Mouse (Mus musculus): ENCODE results near the gene Abl2. TPM values are rescaled to one million over a fixed set of nuclear protein-coding genes. Genes with fewer than 3 reads are reported as not detected.

Abl2 gene
- polyA plus RNA-seq, 1 experiment from 2014 or later: 6.0 TPM

DNA sequence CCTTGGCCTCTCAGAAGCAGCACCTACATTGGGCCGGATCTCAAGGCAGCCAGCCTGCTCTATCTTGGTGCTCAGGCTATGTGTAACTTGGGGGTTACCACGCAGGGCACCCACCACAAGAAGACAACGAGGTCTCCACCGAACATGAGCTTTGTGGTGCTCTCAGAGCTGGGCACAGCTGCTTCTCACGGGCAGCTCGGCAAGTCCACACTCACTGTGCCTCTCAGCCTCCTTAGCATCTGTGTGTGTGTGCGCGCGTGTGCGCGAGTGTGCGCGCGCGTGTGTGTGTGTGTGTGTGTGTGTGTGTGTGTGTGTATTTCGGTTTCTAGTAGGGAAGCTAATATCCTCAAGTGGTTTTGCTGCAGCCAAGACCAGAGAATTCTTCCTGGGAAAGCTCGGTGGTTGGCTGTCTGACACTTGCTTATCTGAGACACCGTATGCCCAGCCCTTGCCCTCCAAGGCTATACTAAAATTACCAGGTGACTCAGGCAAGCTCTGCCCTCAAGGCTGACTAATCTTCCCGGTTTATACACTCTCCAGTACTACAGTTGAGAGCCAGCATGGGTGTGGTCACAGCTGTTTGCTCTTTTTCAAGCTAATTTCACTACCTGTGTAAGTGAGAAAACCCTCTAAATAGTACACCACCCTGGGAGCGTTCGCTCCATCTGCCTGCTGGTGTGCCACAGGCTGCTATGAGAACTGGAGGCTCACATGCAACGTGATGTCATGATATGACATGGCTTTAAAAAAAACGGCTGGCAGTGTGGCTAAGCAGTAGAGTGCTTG is 108.7 kb downstream of the Abl2 start:
- Histone ChIP-seq H3K4me2 (ENCODE audit: low read depth) (no peak overlapping the region), H3K36me3 (ENCODE audit: control insufficient read depth, insufficient read depth, low read length) (no peaks in the 10 kb centered on the region), H3K4me3 (ENCODE audit: low read depth, low read length) (no peak overlapping the region), H3K27me3 (ENCODE audit: control insufficient read depth, insufficient read depth, low read length) (no peaks in the 10 kb centered on the region), H3K4me1 (ENCODE audit: control insufficient read depth, insufficient read depth, low read length) (no peaks in the 10 kb centered on the region), H3K9me3 (ENCODE audit: control insufficient read depth, low read length) (no peaks in the 10 kb centered on the region), H3K9ac (ENCODE audit: low read length) (no peak overlapping the region), H3K27ac (ENCODE audit: low read depth, low read length) (no peak overlapping the region)
- ATAC-seq (ENCODE audit: insufficient read depth, low FRiP score, low TSS enrichment) (no peak), DNase-seq (ENCODE audit: low spot score) (no peak)
- 90% methylated on average over 22 of the region's 23 CpGs for WGBS

DNA sequence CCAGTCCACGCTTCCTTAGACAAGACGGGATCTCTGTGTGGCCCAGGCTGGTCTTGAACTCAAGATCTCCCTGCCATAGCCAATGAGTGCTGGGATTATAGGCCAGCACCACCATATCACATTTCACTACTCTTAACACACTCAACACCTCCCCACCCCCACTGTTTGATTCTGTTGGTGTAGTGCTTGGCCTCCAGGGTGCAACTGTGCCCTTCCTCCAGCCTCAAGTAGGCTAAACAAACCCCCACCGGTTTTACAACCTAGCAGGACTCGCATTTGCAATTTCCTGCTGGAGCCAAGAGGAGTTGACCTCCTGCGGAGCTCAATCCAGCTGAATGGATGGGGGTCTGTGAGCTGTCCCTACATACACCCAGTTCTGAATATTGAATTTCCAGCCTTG is 110.0 kb downstream of the Abl2 start:
- no peak overlapping the region for H3K4me3 ChIP-seq (ENCODE audit: low read depth, low read length)
- ATAC-seq (ENCODE audit: insufficient read depth, low FRiP score, low TSS enrichment): no peak
- peaks cover 3% of the 10 kb centered on the region; the same call in 1 of the 2 replicates for H3K4me1 ChIP-seq (ENCODE audit: control insufficient read depth, insufficient read depth, low read length)
- no peaks in the 10 kb centered on the region for H3K36me3 ChIP-seq (ENCODE audit: control insufficient read depth, insufficient read depth, low read length)
- 22% methylated on average over 5 of the region's 5 CpGs for WGBS
- H3K27ac ChIP-seq (ENCODE audit: low read depth, low read length): no peak overlapping the region
- H3K9ac ChIP-seq (ENCODE audit: low read length): no peak overlapping the region
- no peak for DNase-seq (ENCODE audit: low spot score)
- H3K9me3 ChIP-seq (ENCODE audit: control insufficient read depth, low read length): no peaks in the 10 kb centered on the region
- no peaks in the 10 kb centered on the region for H3K27me3 ChIP-seq (ENCODE audit: control insufficient read depth, insufficient read depth, low read length)
- no peak overlapping the region for H3K4me2 ChIP-seq (ENCODE audit: low read depth)

DNA sequence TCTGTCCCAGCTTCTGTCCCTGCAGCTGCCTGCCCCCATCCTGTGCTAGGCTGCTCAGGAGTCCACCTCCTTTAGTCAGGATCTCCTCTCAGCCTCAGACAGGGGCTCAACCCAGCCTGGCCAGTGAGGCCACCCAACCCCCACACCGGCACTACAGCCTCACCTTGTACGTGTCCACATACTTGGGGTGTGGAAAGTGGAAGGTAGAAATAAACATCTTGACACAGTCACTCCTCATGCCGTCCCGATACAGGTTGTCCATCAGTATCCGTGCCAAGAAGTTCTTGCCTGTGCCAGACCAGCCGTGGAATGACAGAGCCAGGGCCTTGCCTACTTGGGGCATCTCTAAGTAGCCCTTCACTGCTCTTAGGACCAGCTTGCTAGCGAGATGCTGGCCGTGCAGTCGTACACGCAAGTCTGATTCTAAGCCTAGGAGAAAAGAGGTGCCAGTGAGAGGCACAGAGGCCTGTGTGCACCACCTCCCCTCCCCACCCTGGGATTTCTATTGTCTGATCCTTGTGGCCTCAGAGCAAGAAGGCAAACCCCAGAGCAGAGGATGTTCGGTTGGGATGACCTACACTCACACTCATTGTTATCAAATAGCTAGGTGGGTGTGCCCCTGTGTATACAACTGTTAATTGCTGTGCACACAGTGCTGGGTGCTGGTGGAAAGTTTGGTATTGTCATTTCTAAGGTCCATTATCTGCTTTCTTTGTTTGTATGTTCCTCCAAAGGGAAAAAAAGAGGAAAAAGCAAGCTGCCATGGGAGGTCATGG is 110.8 kb downstream of the Abl2 start:
- Histone ChIP-seq H3K9me3 (ENCODE audit: control insufficient read depth, low read length) (no peaks in the 10 kb centered on the region), H3K4me1 (ENCODE audit: control insufficient read depth, insufficient read depth, low read length) (peaks cover 3% of the 10 kb centered on the region; the same call in 1 of the 2 replicates), H3K9ac (ENCODE audit: low read length) (no peak overlapping the region), H3K4me3 (ENCODE audit: low read depth, low read length) (no peak overlapping the region), H3K27me3 (ENCODE audit: control insufficient read depth, insufficient read depth, low read length) (no peaks in the 10 kb centered on the region), H3K4me2 (ENCODE audit: low read depth) (no peak overlapping the region), H3K36me3 (ENCODE audit: control insufficient read depth, insufficient read depth, low read length) (no peaks in the 10 kb centered on the region), H3K27ac (ENCODE audit: low read depth, low read length) (no peak overlapping the region)
- 37% methylated on average over 11 of the region's 11 CpGs for WGBS
- DNase-seq (ENCODE audit: low spot score): no peak
- no peak for ATAC-seq (ENCODE audit: insufficient read depth, low FRiP score, low TSS enrichment)

DNA sequence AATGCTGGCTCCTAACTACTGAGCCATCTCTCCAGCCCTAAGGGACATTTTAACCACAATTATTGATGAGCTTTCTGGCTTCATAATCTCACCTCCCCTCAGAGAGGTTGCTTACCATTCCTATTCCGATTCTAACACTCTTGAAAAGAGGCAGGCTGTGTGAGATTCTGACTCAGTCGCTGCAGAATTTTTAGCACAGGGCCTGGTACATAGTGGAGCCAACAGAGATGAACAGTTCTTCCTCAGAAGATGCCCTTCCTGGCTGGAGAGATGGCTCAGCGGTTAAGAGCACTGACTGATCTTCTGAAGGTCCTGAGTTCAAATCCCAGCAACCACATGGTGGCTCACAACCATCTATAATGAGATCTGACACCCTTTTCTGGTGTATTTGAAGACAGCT is 113.3 kb downstream of the Abl2 start:
- DNase-seq (ENCODE audit: low spot score) (no peak), ATAC-seq (ENCODE audit: insufficient read depth, low FRiP score, low TSS enrichment) (no peak)
- H3K9me3 ChIP-seq (ENCODE audit: control insufficient read depth, low read length): no peaks in the 10 kb centered on the region
- H3K4me1 ChIP-seq (ENCODE audit: control insufficient read depth, insufficient read depth, low read length): peaks cover 3% of the 10 kb centered on the region; the same call in 1 of the 2 replicates
- no peak overlapping the region for H3K4me3 ChIP-seq (ENCODE audit: low read depth, low read length)
- H3K9ac ChIP-seq (ENCODE audit: low read length): no peak overlapping the region
- WGBS: 94% methylated on average over 3 of the region's 3 CpGs
- no peaks in the 10 kb centered on the region for H3K27me3 ChIP-seq (ENCODE audit: control insufficient read depth, insufficient read depth, low read length)
- no peak overlapping the region for H3K27ac ChIP-seq (ENCODE audit: low read depth, low read length)
- H3K4me2 ChIP-seq (ENCODE audit: low read depth): no peak overlapping the region
- H3K36me3 ChIP-seq (ENCODE audit: control insufficient read depth, insufficient read depth, low read length): no peaks in the 10 kb centered on the region

DNA sequence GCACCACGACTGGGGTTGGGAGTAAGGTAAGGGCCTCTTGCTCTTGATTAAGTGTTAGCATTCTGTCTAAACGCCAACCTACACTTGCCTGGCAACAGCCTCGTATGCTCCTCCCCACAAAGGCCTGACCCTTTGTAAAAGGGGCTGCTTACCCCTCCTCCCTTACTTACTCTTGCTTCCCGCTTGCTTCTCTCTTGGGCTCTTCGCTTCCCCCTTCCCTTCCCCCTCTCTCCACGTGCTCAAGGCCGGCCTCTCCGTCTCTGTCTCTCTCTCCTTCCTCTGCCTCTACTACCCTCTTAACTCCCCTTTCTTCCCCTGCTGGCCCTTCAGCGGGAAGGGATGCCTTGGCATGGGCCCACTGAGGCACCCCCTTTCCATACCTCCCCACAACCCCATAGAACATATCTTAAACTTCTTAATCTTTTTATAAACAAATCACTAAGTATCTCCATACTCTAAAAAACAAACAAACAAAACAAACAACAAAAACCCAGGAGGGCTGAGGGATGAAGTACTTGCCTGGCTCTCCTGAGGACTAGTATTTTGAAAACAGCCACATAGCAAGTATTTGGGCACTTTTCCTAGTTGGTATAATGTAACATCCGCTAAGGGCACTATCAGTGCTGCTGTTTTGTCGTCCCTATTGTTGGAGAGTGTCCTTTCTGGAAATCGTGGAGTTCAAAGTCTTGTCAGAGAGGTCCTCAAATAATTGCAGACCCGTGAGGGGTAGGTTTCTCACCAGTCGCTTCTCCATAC is 114.3 kb downstream of the Abl2 start:
- peaks cover 3% of the 10 kb centered on the region; the same call in 1 of the 2 replicates for H3K4me1 ChIP-seq (ENCODE audit: control insufficient read depth, insufficient read depth, low read length)
- ATAC-seq (ENCODE audit: insufficient read depth, low FRiP score, low TSS enrichment): peak; percentile 49; the same call in 1 of the 2 replicates
- H3K27me3 ChIP-seq (ENCODE audit: control insufficient read depth, insufficient read depth, low read length): no peaks in the 10 kb centered on the region
- H3K36me3 ChIP-seq (ENCODE audit: control insufficient read depth, insufficient read depth, low read length): no peaks in the 10 kb centered on the region
- no peaks in the 10 kb centered on the region for H3K9me3 ChIP-seq (ENCODE audit: control insufficient read depth, low read length)
- peak overlapping the region; percentile 47; the same call in 1 of the 2 replicates for H3K9ac ChIP-seq (ENCODE audit: low read length)
- peak overlapping the region; percentile 93 for H3K4me2 ChIP-seq (ENCODE audit: low read depth)
- H3K4me3 ChIP-seq (ENCODE audit: low read depth, low read length): peak overlapping the region; percentile 48
- 4% methylated on average over 14 of the region's 14 CpGs for WGBS
- no peak overlapping the region for H3K27ac ChIP-seq (ENCODE audit: low read depth, low read length)
- no peak for DNase-seq (ENCODE audit: low spot score)

DNA sequence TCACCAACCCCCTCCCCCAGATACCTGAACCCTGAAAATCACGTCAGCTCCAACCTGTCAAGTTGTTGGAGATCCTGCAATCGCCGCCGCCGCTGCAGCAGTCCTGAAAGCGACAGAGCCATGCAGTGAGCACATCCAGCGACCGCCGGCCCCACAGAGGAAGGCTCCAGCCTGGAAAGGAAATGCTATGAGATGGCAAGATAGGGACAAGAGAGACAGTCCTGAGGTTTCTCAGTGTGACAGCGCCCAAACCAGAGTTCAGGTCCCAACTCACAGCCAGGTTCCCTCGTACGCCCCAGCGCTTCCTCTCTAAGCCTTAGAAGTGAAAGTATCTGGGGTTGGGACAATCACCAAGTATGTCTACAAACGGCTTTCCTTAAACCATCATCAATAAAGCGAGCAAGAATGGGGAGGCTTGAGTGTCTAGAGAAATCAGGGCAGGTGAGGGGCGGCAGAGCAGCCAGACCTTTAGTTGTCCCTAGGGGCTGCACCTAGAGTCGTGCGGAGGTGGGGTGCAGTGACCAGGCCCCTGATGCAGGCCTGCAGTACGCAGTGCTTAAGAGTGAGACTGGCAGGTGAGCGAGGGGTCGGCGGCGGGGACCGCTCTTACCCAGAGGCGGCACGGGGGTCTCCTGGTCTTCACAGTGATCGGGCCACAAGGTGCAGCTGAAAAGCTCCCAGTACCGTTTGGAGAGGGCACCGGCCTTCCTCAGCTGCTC is 115.0 kb downstream of the Abl2 start:
- Histone ChIP-seq H3K4me1 (ENCODE audit: control insufficient read depth, insufficient read depth, low read length) (peaks cover 3% of the 10 kb centered on the region; the same call in 1 of the 2 replicates), H3K27ac (ENCODE audit: low read depth, low read length) (no peak overlapping the region), H3K9ac (ENCODE audit: low read length) (peak overlapping the region; percentile 58), H3K27me3 (ENCODE audit: control insufficient read depth, insufficient read depth, low read length) (no peaks in the 10 kb centered on the region), H3K9me3 (ENCODE audit: control insufficient read depth, low read length) (no peaks in the 10 kb centered on the region), H3K36me3 (ENCODE audit: control insufficient read depth, insufficient read depth, low read length) (no peaks in the 10 kb centered on the region), H3K4me2 (ENCODE audit: low read depth) (peak overlapping the region; percentile 93), H3K4me3 (ENCODE audit: low read depth, low read length) (peak overlapping the region; percentile 48)
- WGBS: 2% methylated on average over 27 of the region's 29 CpGs
- ATAC-seq (ENCODE audit: insufficient read depth, low FRiP score, low TSS enrichment): peak; percentile 56; the same call in 1 of the 2 replicates
- peak; percentile 49 for DNase-seq (ENCODE audit: low spot score)

DNA sequence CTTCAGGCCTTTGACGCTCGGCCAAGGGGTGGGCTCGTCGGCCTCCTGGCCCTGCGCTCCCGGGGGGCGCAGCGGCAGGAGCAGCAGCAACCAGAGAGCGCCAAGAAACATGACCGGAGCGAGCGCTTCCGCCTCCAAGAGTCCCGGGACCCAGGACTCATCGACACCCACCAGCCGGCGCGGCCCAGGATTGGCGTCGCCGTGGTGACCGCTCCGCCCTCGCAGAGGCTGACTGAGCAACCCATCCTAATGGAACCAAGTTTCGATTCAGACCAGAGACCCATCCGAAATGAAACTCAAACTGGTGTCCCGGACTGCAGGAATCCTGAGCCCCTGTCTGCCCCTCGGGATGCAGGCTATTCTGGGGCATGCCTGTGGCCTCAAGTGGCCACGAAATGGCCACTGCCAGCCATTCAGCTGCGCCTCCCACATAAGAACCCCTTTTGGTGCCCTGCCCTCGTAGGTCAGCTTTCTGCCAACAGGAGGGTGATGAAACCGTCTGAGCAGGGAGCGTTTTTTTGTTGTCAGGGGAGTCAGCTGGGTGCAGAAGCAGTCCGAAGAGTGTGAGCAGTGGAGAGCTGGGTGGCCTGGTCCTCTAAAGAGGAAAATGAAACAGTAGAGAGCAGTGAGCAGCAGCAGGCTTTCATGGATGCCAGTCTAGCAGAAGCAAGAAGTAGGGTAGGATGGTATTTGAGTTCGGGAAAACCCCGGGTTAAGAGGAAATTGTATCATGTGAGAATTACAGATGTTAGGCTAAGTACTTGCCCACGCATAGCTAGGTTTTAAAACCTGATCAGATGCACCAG is 115.8 kb downstream of the Abl2 start, which contains the start of gene Tor3a:
Gene Tor3a (minus strand): TSS at position 162 of the 806 bp plus-strand sequence.
- 9% methylated on average over 36 of the region's 37 CpGs for WGBS
- Histone ChIP-seq H3K4me2 (ENCODE audit: low read depth) (peak within 1 kb of the TSS; percentile 93), H3K4me3 (ENCODE audit: low read depth, low read length) (peak within 1 kb of the TSS; percentile 48), H3K27ac (ENCODE audit: low read depth, low read length) (no peak within 1 kb of the TSS), H3K36me3 (ENCODE audit: control insufficient read depth, insufficient read depth, low read length) (no peaks in the 10 kb centered on the region), H3K4me1 (ENCODE audit: control insufficient read depth, insufficient read depth, low read length) (peaks cover 3% of the 10 kb centered on the region; the same call in 1 of the 2 replicates), H3K9ac (ENCODE audit: low read length) (peak within 1 kb of the TSS; percentile 58), H3K27me3 (ENCODE audit: control insufficient read depth, insufficient read depth, low read length) (no peaks in the 10 kb centered on the region), H3K9me3 (ENCODE audit: control insufficient read depth, low read length) (no peaks in the 10 kb centered on the region)
- DNase-seq (ENCODE audit: low spot score) (peak; percentile 74), ATAC-seq (ENCODE audit: insufficient read depth, low FRiP score, low TSS enrichment) (peak; percentile 77; the same call in 1 of the 2 replicates)
